9 mouse cellular contexts compared by ENCODE assay signal in genomic region chr13:34148181-34148580, GRCm38 (mm10). TPM values are rescaled to one million over a fixed set of nuclear protein-coding genes. Genes with fewer than 3 reads are reported as not detected.
DNase-seq lines count a peak whose midpoint lies in the region; ATAC-seq lines count a peak whose summit lies in the region.
"Had no signal": no experiment of that assay in that cellular context is flagged by ENCODE, and none has a peak within 500 bp of the region (broad histone marks: within the 10 kb centered on the region; RNA-seq: fewer than 3 reads in every experiment).

No protein-coding gene starts in this region.

- DNase-seq in kidney, postnatal 25 days: no peak
- no peak for DNase-seq in hindbrain, embryonic 10.5 days (ENCODE audit: low spot score)
- no peak for DNase-seq in left cerebral cortex, postnatal 14 days (ENCODE audit: low spot score in 2 of 2)
- DNase-seq in left cerebral cortex, adult 11 months (ENCODE audit: low spot score): no peak
- no peak for DNase-seq in gastrocnemius, postnatal 4 days (ENCODE audit: low spot score in 2 of 2)

- ATAC-seq in kidney, embryonic 14.5 days (ENCODE audit: low FRiP score, low TSS enrichment): no peak
- ATAC-seq in embryonic facial prominence, embryonic 13.5 days (ENCODE audit: insufficient number of reproducible peaks, insufficient read depth, low FRiP score, low TSS enrichment, low read depth): no peak
- ATAC-seq in midbrain, embryonic 15.5 days (replicated peaks): peak; percentile 17

- intact Hi-C loops in left cerebral cortex, postnatal 14 days (cut with DNase I): no loop called here

- H3K9ac ChIP-seq in kidney, embryonic 14.5 days (ENCODE audit: low read depth, low read length): no peak overlapping the region
- H3K9ac ChIP-seq in embryonic facial prominence, embryonic 13.5 days: no peak overlapping the region
- H3K9ac ChIP-seq in midbrain, embryonic 15.5 days: peak overlapping the region; percentile 46

- H3K36me3 ChIP-seq in kidney, embryonic 14.5 days (ENCODE audit: control insufficient read depth, insufficient read depth, low read length): no peaks in the 10 kb centered on the region
- no peaks in the 10 kb centered on the region for H3K36me3 ChIP-seq in embryonic facial prominence, embryonic 13.5 days
- H3K36me3 ChIP-seq in hindbrain, embryonic 10.5 days: no peaks in the 10 kb centered on the region
- H3K36me3 ChIP-seq in midbrain, embryonic 15.5 days (replicated peaks): no peaks in the 10 kb centered on the region

- H3K4me2 ChIP-seq in kidney, embryonic 14.5 days (replicated peaks; ENCODE audit: low read depth, low read length): peak overlapping the region; percentile 77; the same call in 1 of the 2 replicates
- peak overlapping the region; percentile 73 for H3K4me2 ChIP-seq in embryonic facial prominence, embryonic 13.5 days
- H3K4me2 ChIP-seq in midbrain, embryonic 15.5 days: peak overlapping the region; percentile 55

- 82% methylated on average over 3 of the region's 3 CpGs for WGBS in kidney, embryonic 14.5 days
- WGBS in embryonic facial prominence, embryonic 13.5 days: 68% methylated on average over 3 of the region's 3 CpGs
- WGBS in hindbrain, embryonic 10.5 days: 53% methylated on average over 3 of the region's 3 CpGs
- WGBS in midbrain, embryonic 15.5 days: 26% methylated on average over 3 of the region's 3 CpGs

- H3K27ac ChIP-seq in kidney, embryonic 14.5 days (ENCODE audit: low read depth, low read length): no peak overlapping the region; the same call in 1 of the 2 replicates
- H3K27ac ChIP-seq in embryonic facial prominence, embryonic 13.5 days: peak overlapping the region; percentile 79
- H3K27ac ChIP-seq in hindbrain, embryonic 10.5 days: peak overlapping the region; percentile 92
- peak overlapping the region; percentile 99 for H3K27ac ChIP-seq in midbrain, embryonic 15.5 days

- no peaks in the 10 kb centered on the region for H3K27me3 ChIP-seq in kidney, embryonic 14.5 days (ENCODE audit: control insufficient read depth, insufficient read depth, low read length)
- no peaks in the 10 kb centered on the region for H3K27me3 ChIP-seq in embryonic facial prominence, embryonic 13.5 days
- no peaks in the 10 kb centered on the region for H3K27me3 ChIP-seq in hindbrain, embryonic 10.5 days (ENCODE audit: insufficient read depth, poor library complexity, severe bottlenecking)
- no peaks in the 10 kb centered on the region for H3K27me3 ChIP-seq in midbrain, embryonic 15.5 days (replicated peaks)

- no peaks in the 10 kb centered on the region for H3K9me3 ChIP-seq in kidney, embryonic 14.5 days (ENCODE audit: control insufficient read depth, low read length)
- H3K9me3 ChIP-seq in embryonic facial prominence, embryonic 13.5 days: no peaks in the 10 kb centered on the region
- no peaks in the 10 kb centered on the region for H3K9me3 ChIP-seq in hindbrain, embryonic 10.5 days
- no peaks in the 10 kb centered on the region for H3K9me3 ChIP-seq in midbrain, embryonic 15.5 days

- H3K4me3 ChIP-seq in kidney, embryonic 14.5 days (ENCODE audit: low read length): no peak overlapping the region
- peak overlapping the region; percentile 51; the same call in 1 of the 2 replicates for H3K4me3 ChIP-seq in embryonic facial prominence, embryonic 13.5 days
- H3K4me3 ChIP-seq in hindbrain, embryonic 10.5 days: peak overlapping the region; percentile 51
- peak overlapping the region; percentile 38 for H3K4me3 ChIP-seq in midbrain, embryonic 15.5 days
- H3K4me3 ChIP-seq: erythroblast, embryonic 14.5 days had no signal

- H3K4me1 ChIP-seq in kidney, embryonic 14.5 days (ENCODE audit: control insufficient read depth, insufficient read depth, low read length): peaks cover 8% of the 10 kb centered on the region; the same call in 1 of the 2 replicates
- peaks cover 28% of the 10 kb centered on the region for H3K4me1 ChIP-seq in embryonic facial prominence, embryonic 13.5 days
- peaks cover 63% of the 10 kb centered on the region for H3K4me1 ChIP-seq in hindbrain, embryonic 10.5 days (replicated peaks)
- peaks cover 32% of the 10 kb centered on the region for H3K4me1 ChIP-seq in midbrain, embryonic 15.5 days

RNA-seq across cellular contexts. Expression of gene Psmg4, which starts 14.6 kb away (rescaled TPM):
- polyA plus RNA-seq in kidney, embryonic 14.5 days (2014; fragmentation: Nextera tagmentation; extraction: Ambion mirVana): 84.6 and 100 TPM in 2 replicates
- 104 and 111 TPM in 2 replicates for polyA plus RNA-seq in embryonic facial prominence, embryonic 13.5 days (2015; fragmentation: Nextera tagmentation; extraction: Ambion mirVana)
- polyA plus RNA-seq in hindbrain, embryonic 10.5 days (2016; fragmentation: Nextera tagmentation; extraction: Ambion mirVana): 115 and 116 TPM in 2 replicates
- polyA plus RNA-seq in midbrain, embryonic 15.5 days (2015; fragmentation: Nextera tagmentation; extraction: Ambion mirVana): 66.6 and 69.2 TPM in 2 replicates
- 10 to 100 TPM; 23.6 to 29.0 TPM for total RNA-seq in left cerebral cortex, postnatal 14 days (2021)
- 10 to 100 TPM; 38.1 to 41.7 TPM for total RNA-seq in gastrocnemius, postnatal 4 days (2021)

RNA-seq across cellular contexts. Expression of gene Tubb2b, which starts 17.9 kb away (rescaled TPM):
- polyA plus RNA-seq in kidney, embryonic 14.5 days (2014; fragmentation: Nextera tagmentation; extraction: Ambion mirVana): 17.4 and 23.6 TPM in 2 replicates
- 45.6 and 46.3 TPM in 2 replicates for polyA plus RNA-seq in embryonic facial prominence, embryonic 13.5 days (2015; fragmentation: Nextera tagmentation; extraction: Ambion mirVana)
- 187 and 370 TPM in 2 replicates for polyA plus RNA-seq in hindbrain, embryonic 10.5 days (2016; fragmentation: Nextera tagmentation; extraction: Ambion mirVana)
- 1,126 and 1,130 TPM in 2 replicates for polyA plus RNA-seq in midbrain, embryonic 15.5 days (2015; fragmentation: Nextera tagmentation; extraction: Ambion mirVana)
- total RNA-seq in left cerebral cortex, postnatal 14 days (2021): 100 to 1,000 TPM; 348 to 398 TPM
- total RNA-seq in gastrocnemius, postnatal 4 days (2021): 10 to 100 TPM; 74.8 to 91.5 TPM
